Mouse (Mus musculus): Measurements from ENCODE around the gene Adgrg1. TPM values are rescaled to one million over a fixed set of nuclear protein-coding genes. Genes with fewer than 3 reads are reported as not detected.

The Adgrg1 gene
- total RNA-seq, 1 experiment from 2014 or later, result 16.6 TPM

- no peak for ATAC-seq (replicated peaks; ENCODE audit: insufficient number of reproducible peaks, low FRiP score, low TSS enrichment, poor library complexity, severe bottlenecking)
Observed at GRCm38 (mm10) chr8:94992534-94992933, 18.0 kb downstream of the Adgrg1 start.

GRCm38 (mm10) chr8:94992996-94993724 lies 18.6 kb downstream of the Adgrg1 start:
- ATAC-seq (replicated peaks; ENCODE audit: insufficient number of reproducible peaks, low FRiP score, low TSS enrichment, poor library complexity, severe bottlenecking), result no peak

- ATAC-seq (replicated peaks; ENCODE audit: insufficient number of reproducible peaks, low FRiP score, low TSS enrichment, poor library complexity, severe bottlenecking), result no peak
Observed at GRCm38 (mm10) chr8:94994006-94994405, 19.5 kb downstream of the Adgrg1 start.

GRCm38 (mm10) chr8:94994510-94994909 lies 20.0 kb downstream of the Adgrg1 start:
- ATAC-seq (replicated peaks; ENCODE audit: insufficient number of reproducible peaks, low FRiP score, low TSS enrichment, poor library complexity, severe bottlenecking), result no peak

GRCm38 (mm10) chr8:94995336-94995893 lies 20.9 kb downstream of the Adgrg1 start:
- no peak for ATAC-seq (replicated peaks; ENCODE audit: insufficient number of reproducible peaks, low FRiP score, low TSS enrichment, poor library complexity, severe bottlenecking)

- no peak for ATAC-seq (replicated peaks; ENCODE audit: insufficient number of reproducible peaks, low FRiP score, low TSS enrichment, poor library complexity, severe bottlenecking)
Observed at GRCm38 (mm10) chr8:94996037-94996436, 21.5 kb downstream of the Adgrg1 start.

- no peak for ATAC-seq (replicated peaks; ENCODE audit: insufficient number of reproducible peaks, low FRiP score, low TSS enrichment, poor library complexity, severe bottlenecking)
Observed at GRCm38 (mm10) chr8:94996899-94997856, 22.6 kb downstream of the Adgrg1 start.

- no peak for ATAC-seq (replicated peaks; ENCODE audit: insufficient number of reproducible peaks, low FRiP score, low TSS enrichment, poor library complexity, severe bottlenecking)
Observed at GRCm38 (mm10) chr8:94997857-94998243, 23.3 kb downstream of the Adgrg1 start.

- no peak for ATAC-seq (replicated peaks; ENCODE audit: insufficient number of reproducible peaks, low FRiP score, low TSS enrichment, poor library complexity, severe bottlenecking)
Observed at GRCm38 (mm10) chr8:94998431-94998830, 23.9 kb downstream of the Adgrg1 start.

- no peak for ATAC-seq (replicated peaks; ENCODE audit: insufficient number of reproducible peaks, low FRiP score, low TSS enrichment, poor library complexity, severe bottlenecking)
Observed at GRCm38 (mm10) chr8:94999004-94999403, 24.5 kb downstream of the Adgrg1 start.

GRCm38 (mm10) chr8:94999956-95000355 lies 25.4 kb downstream of the Adgrg1 start:
- no peak for ATAC-seq (replicated peaks; ENCODE audit: insufficient number of reproducible peaks, low FRiP score, low TSS enrichment, poor library complexity, severe bottlenecking)

- peak; percentile 45; the same call in 1 of the 2 replicates for ATAC-seq (replicated peaks; ENCODE audit: insufficient number of reproducible peaks, low FRiP score, low TSS enrichment, poor library complexity, severe bottlenecking)
Observed at GRCm38 (mm10) chr8:95000684-95001083, 26.1 kb downstream of the Adgrg1 start.

GRCm38 (mm10) chr8:95001165-95001564 lies 26.6 kb downstream of the Adgrg1 start:
- ATAC-seq (replicated peaks; ENCODE audit: insufficient number of reproducible peaks, low FRiP score, low TSS enrichment, poor library complexity, severe bottlenecking), result no peak

- peak; percentile 71 for ATAC-seq (replicated peaks; ENCODE audit: insufficient number of reproducible peaks, low FRiP score, low TSS enrichment, poor library complexity, severe bottlenecking)
Observed at GRCm38 (mm10) chr8:95001655-95002054, 27.1 kb downstream of the Adgrg1 start.

- no peak for ATAC-seq (replicated peaks; ENCODE audit: insufficient number of reproducible peaks, low FRiP score, low TSS enrichment, poor library complexity, severe bottlenecking)
Observed at GRCm38 (mm10) chr8:95002089-95002655, 27.6 kb downstream of the Adgrg1 start.

GRCm38 (mm10) chr8:95012442-95012919 lies 37.9 kb downstream of the Adgrg1 start:
- no peak for ATAC-seq (replicated peaks; ENCODE audit: insufficient number of reproducible peaks, low FRiP score, low TSS enrichment, poor library complexity, severe bottlenecking)

GRCm38 (mm10) chr8:95015866-95016265 lies 41.3 kb downstream of the Adgrg1 start:
- no peak for ATAC-seq (replicated peaks; ENCODE audit: insufficient number of reproducible peaks, low FRiP score, low TSS enrichment, poor library complexity, severe bottlenecking)

- ATAC-seq (replicated peaks; ENCODE audit: insufficient number of reproducible peaks, low FRiP score, low TSS enrichment, poor library complexity, severe bottlenecking), result no peak
Observed at GRCm38 (mm10) chr8:95016684-95017083, 42.1 kb downstream of the Adgrg1 start.

GRCm38 (mm10) chr8:95017451-95017850 lies 42.9 kb downstream of the Adgrg1 start, which contains the start of gene Adgrg3:
Gene Adgrg3, plus strand, starts transcription at chr8:95017692.
- ATAC-seq (replicated peaks; ENCODE audit: insufficient number of reproducible peaks, low FRiP score, low TSS enrichment, poor library complexity, severe bottlenecking), result no peak
